Mouse (Mus musculus): ENCODE results near the gene Amacr. TPM values are rescaled to one million over a fixed set of nuclear protein-coding genes. Genes with fewer than 3 reads are reported as not detected.
"Not testable (repeated sequence)": the region's sequence is repeated elsewhere in the genome, so short reads cannot be mapped to it uniquely, and the experiment has no call there.

The Amacr gene
- polyA plus RNA-seq, 1 experiment from 2014 or later = 10.6 TPM

- H3K4me3 ChIP-seq = no peak overlapping the region
- H3K9me3 ChIP-seq = no peaks in the 10 kb centered on the region
- no peaks in the 10 kb centered on the region for H3K27me3 ChIP-seq (ENCODE audit: poor library complexity, severe bottlenecking)
- H3K36me3 ChIP-seq (replicated peaks) = no peaks in the 10 kb centered on the region
- no peak for DNase-seq (ENCODE audit: extremely low spot score, low spot score)
- 84% methylated on average over 15 of the region's 15 CpGs for WGBS
- peaks cover 5% of the 10 kb centered on the region; the same call in 1 of the 2 replicates for H3K4me1 ChIP-seq
- no peak overlapping the region for H3K27ac ChIP-seq
Measured at GRCm38 (mm10) chr15:10959277-10960026, 22.1 kb upstream of the Amacr start.

GRCm38 (mm10) chr15:10960267-10960666, 21.3 kb upstream of the Amacr start:
- Histone ChIP-seq H3K4me1 (peaks cover 5% of the 10 kb centered on the region; the same call in 1 of the 2 replicates), H3K27ac (no peak overlapping the region), H3K4me3 (no peak overlapping the region), H3K36me3 (replicated peaks) (no peaks in the 10 kb centered on the region), H3K27me3 (ENCODE audit: poor library complexity, severe bottlenecking) (no peaks in the 10 kb centered on the region), H3K9me3 (no peaks in the 10 kb centered on the region)
- WGBS = 93% methylated on average over 5 of the region's 5 CpGs
- DNase-seq (ENCODE audit: extremely low spot score, low spot score) = no peak

- no peaks in the 10 kb centered on the region for H3K27me3 ChIP-seq (ENCODE audit: poor library complexity, severe bottlenecking)
- no peak overlapping the region for H3K4me3 ChIP-seq
- H3K4me1 ChIP-seq = peaks cover 5% of the 10 kb centered on the region; the same call in 1 of the 2 replicates
- DNase-seq (ENCODE audit: extremely low spot score, low spot score) = no peak
- 94% methylated on average over 2 of the region's 2 CpGs for WGBS
- H3K27ac ChIP-seq = no peak overlapping the region
- H3K9me3 ChIP-seq = no peaks in the 10 kb centered on the region
- no peaks in the 10 kb centered on the region for H3K36me3 ChIP-seq (replicated peaks)
Measured at GRCm38 (mm10) chr15:10962601-10963000, 19.0 kb upstream of the Amacr start.

GRCm38 (mm10) chr15:10969439-10969838, 12.1 kb upstream of the Amacr start:
- H3K4me3 ChIP-seq = no peak overlapping the region
- no peaks in the 10 kb centered on the region for H3K9me3 ChIP-seq
- no peaks in the 10 kb centered on the region for H3K4me1 ChIP-seq
- DNase-seq (ENCODE audit: extremely low spot score, low spot score) = no peak
- H3K27ac ChIP-seq = no peak overlapping the region
- H3K36me3 ChIP-seq (replicated peaks) = no peaks in the 10 kb centered on the region
- no peaks in the 10 kb centered on the region for H3K27me3 ChIP-seq (ENCODE audit: poor library complexity, severe bottlenecking)
- 78% methylated on average over 3 of the region's 3 CpGs for WGBS

GRCm38 (mm10) chr15:10970777-10971176, 10.8 kb upstream of the Amacr start:
- WGBS = 87% methylated on average over 5 of the region's 5 CpGs

GRCm38 (mm10) chr15:10977151-10977550, 4.4 kb upstream of the Amacr start:
- no peak for DNase-seq (ENCODE audit: extremely low spot score, low spot score)
- Histone ChIP-seq H3K4me3 (no peak overlapping the region), H3K27ac (no peak overlapping the region), H3K36me3 (replicated peaks) (no peaks in the 10 kb centered on the region), H3K27me3 (ENCODE audit: poor library complexity, severe bottlenecking) (no peaks in the 10 kb centered on the region), H3K9me3 (no peaks in the 10 kb centered on the region), H3K4me1 (peaks cover 9% of the 10 kb centered on the region)

More at GRCm38 (mm10) chr15:10970777-10971176, 10.8 kb upstream of the Amacr start:
- Histone ChIP-seq H3K27me3 (ENCODE audit: poor library complexity, severe bottlenecking) (no peaks in the 10 kb centered on the region), H3K27ac (no peak overlapping the region), H3K36me3 (replicated peaks) (no peaks in the 10 kb centered on the region), H3K4me1 (no peaks in the 10 kb centered on the region), H3K9me3 (no peaks in the 10 kb centered on the region), H3K4me3 (no peak overlapping the region)
- DNase-seq (ENCODE audit: extremely low spot score, low spot score) = no peak

GRCm38 (mm10) chr15:10980712-10981111, 844 bp upstream of the Amacr start:
- H3K27ac ChIP-seq = no peak overlapping the region
- H3K4me3 ChIP-seq = peak overlapping the region; percentile 76; the same call in 1 of the 2 replicates
- WGBS = 74% methylated on average over 2 of the region's 2 CpGs
- H3K27me3 ChIP-seq (ENCODE audit: poor library complexity, severe bottlenecking) = no peaks in the 10 kb centered on the region
- peaks cover 13% of the 10 kb centered on the region for H3K4me1 ChIP-seq
- no peak for DNase-seq (ENCODE audit: extremely low spot score, low spot score)
- no peaks in the 10 kb centered on the region for H3K9me3 ChIP-seq
- H3K36me3 ChIP-seq (replicated peaks) = no peaks in the 10 kb centered on the region

GRCm38 (mm10) chr15:10982064-10982435, 494 bp downstream of the Amacr start:
- DNase-seq (ENCODE audit: extremely low spot score, low spot score) = no peak
- Histone ChIP-seq H3K9me3 (no peaks in the 10 kb centered on the region), H3K27me3 (ENCODE audit: poor library complexity, severe bottlenecking) (no peaks in the 10 kb centered on the region), H3K4me3 (peak overlapping the region; percentile 76), H3K27ac (peak overlapping the region; percentile 94), H3K36me3 (replicated peaks) (no peaks in the 10 kb centered on the region), H3K4me1 (peaks cover 13% of the 10 kb centered on the region)
- 8% methylated on average over 6 of the region's 6 CpGs for WGBS

- H3K9me3 ChIP-seq = no peaks in the 10 kb centered on the region
Measured at GRCm38 (mm10) chr15:10985756-10986155, 4.2 kb downstream of the Amacr start.

GRCm38 (mm10) chr15:10986477-10986876, 4.9 kb downstream of the Amacr start:
- H3K4me3 ChIP-seq; H3K36me3 ChIP-seq (replicated peaks); H3K4me1 ChIP-seq; H3K27ac ChIP-seq; H3K9me3 ChIP-seq; H3K27me3 ChIP-seq (ENCODE audit: poor library complexity, severe bottlenecking); DNase-seq (ENCODE audit: extremely low spot score, low spot score): not testable (repeated sequence)
- 83% methylated on average over 2 of the region's 2 CpGs for WGBS

More at GRCm38 (mm10) chr15:10985756-10986155, 4.2 kb downstream of the Amacr start:
- Histone ChIP-seq H3K36me3 (replicated peaks) (no peaks in the 10 kb centered on the region), H3K4me3 (no peak overlapping the region), H3K4me1 (peaks cover 11% of the 10 kb centered on the region), H3K27me3 (ENCODE audit: poor library complexity, severe bottlenecking) (no peaks in the 10 kb centered on the region), H3K27ac (no peak overlapping the region)
- 84% methylated on average over 6 of the region's 6 CpGs for WGBS
- DNase-seq (ENCODE audit: extremely low spot score, low spot score) = no peak

- no peaks in the 10 kb centered on the region for H3K27me3 ChIP-seq (ENCODE audit: poor library complexity, severe bottlenecking)
- no peaks in the 10 kb centered on the region for H3K9me3 ChIP-seq
- H3K4me1 ChIP-seq = no peaks in the 10 kb centered on the region
- DNase-seq (ENCODE audit: extremely low spot score, low spot score) = no peak
- no peaks in the 10 kb centered on the region for H3K36me3 ChIP-seq (replicated peaks)
- H3K27ac ChIP-seq = no peak overlapping the region
- H3K4me3 ChIP-seq = no peak overlapping the region
- WGBS = 63% methylated on average over 2 of the region's 2 CpGs
Measured at GRCm38 (mm10) chr15:10990411-10990810, 8.9 kb downstream of the Amacr start.

GRCm38 (mm10) chr15:10991566-10991965, 10.0 kb downstream of the Amacr start:
- Histone ChIP-seq H3K9me3 (no peaks in the 10 kb centered on the region), H3K27me3 (ENCODE audit: poor library complexity, severe bottlenecking) (no peaks in the 10 kb centered on the region), H3K4me3 (no peak overlapping the region), H3K27ac (no peak overlapping the region), H3K36me3 (replicated peaks) (no peaks in the 10 kb centered on the region), H3K4me1 (no peaks in the 10 kb centered on the region)
- WGBS = 89% methylated on average over 1 of the region's 1 CpGs
- no peak for DNase-seq (ENCODE audit: extremely low spot score, low spot score)

GRCm38 (mm10) chr15:10999832-11000231, 18.3 kb downstream of the Amacr start:
- H3K4me3 ChIP-seq = no peak overlapping the region
- WGBS = 64% methylated on average over 5 of the region's 5 CpGs

More at GRCm38 (mm10) chr15:10999832-11000231, 18.3 kb downstream of the Amacr start:
- no peaks in the 10 kb centered on the region for H3K27me3 ChIP-seq (ENCODE audit: poor library complexity, severe bottlenecking)
- peaks cover 5% of the 10 kb centered on the region for H3K4me1 ChIP-seq
- no peaks in the 10 kb centered on the region for H3K9me3 ChIP-seq
- H3K27ac ChIP-seq = no peak overlapping the region
- DNase-seq (ENCODE audit: extremely low spot score, low spot score) = no peak
- no peaks in the 10 kb centered on the region for H3K36me3 ChIP-seq (replicated peaks)

Measured in forebrain, embryonic 10.5 days (tissue).